Mouse (Mus musculus): ENCODE results near the gene Slc35f1. TPM values are rescaled to one million over a fixed set of nuclear protein-coding genes. Genes with fewer than 3 reads are reported as not detected.
"Not testable (repeated sequence)": the region's sequence is repeated elsewhere in the genome, so short reads cannot be mapped to it uniquely, and the experiment has no call there.

Gene Slc35f1
- total RNA-seq, 2 experiments from 2014 or later, result 0.35 to 0.75 TPM

GRCm38 (mm10) chr10:52779926-52780485, 89.7 kb downstream of the Slc35f1 start:
- no peak for DNase-seq
- intact Hi-C loops (cut with DNase I), result no loop called here

- intact Hi-C loops (cut with DNase I), result no loop called here
- DNase-seq, result no peak
These were observed 96.7 kb downstream of the Slc35f1 start for GRCm38 (mm10) chr10:52787075-52787474.

GRCm38 (mm10) chr10:52791560-52791959, 101.2 kb downstream of the Slc35f1 start:
- no peak for DNase-seq
- intact Hi-C loops (cut with DNase I), result no loop called here

GRCm38 (mm10) chr10:52797454-52797853, 107.1 kb downstream of the Slc35f1 start:
- DNase-seq, result no peak
- intact Hi-C loops (cut with DNase I), result no loop called here

GRCm38 (mm10) chr10:52807808-52808207, 117.5 kb downstream of the Slc35f1 start:
- intact Hi-C loops (cut with DNase I), result no loop called here
- DNase-seq, result no peak

GRCm38 (mm10) chr10:52812861-52813260, 122.5 kb downstream of the Slc35f1 start:
- no peak for DNase-seq
- intact Hi-C loops (cut with DNase I), result no loop called here

- intact Hi-C loops (cut with DNase I), result no loop called here
- no peak for DNase-seq
These were observed 124.0 kb downstream of the Slc35f1 start for GRCm38 (mm10) chr10:52814358-52814757.

GRCm38 (mm10) chr10:52819661-52820060, 129.3 kb downstream of the Slc35f1 start:
- intact Hi-C loops (cut with DNase I), result no loop called here
- no peak for DNase-seq

GRCm38 (mm10) chr10:52822909-52823308, 132.6 kb downstream of the Slc35f1 start:
- DNase-seq, result no peak
- intact Hi-C loops (cut with DNase I), result no loop called here

- intact Hi-C loops (cut with DNase I), result no loop called here
These were observed 135.4 kb downstream of the Slc35f1 start for GRCm38 (mm10) chr10:52825746-52826145.

GRCm38 (mm10) chr10:52840819-52841218, 150.5 kb downstream of the Slc35f1 start:
- no peak for DNase-seq

More at GRCm38 (mm10) chr10:52825746-52826145, 135.4 kb downstream of the Slc35f1 start:
- DNase-seq, result no peak

GRCm38 (mm10) chr10:52851994-52852393, 161.7 kb downstream of the Slc35f1 start:
- DNase-seq, result no peak
- intact Hi-C loops (cut with DNase I), result no loop called here

More at GRCm38 (mm10) chr10:52840819-52841218, 150.5 kb downstream of the Slc35f1 start:
- intact Hi-C loops (cut with DNase I), result no loop called here

- no peak for DNase-seq
- intact Hi-C loops (cut with DNase I), result no loop called here
These were observed 170.5 kb downstream of the Slc35f1 start for GRCm38 (mm10) chr10:52860851-52861250.

- intact Hi-C loops (cut with DNase I), result no loop called here
These were observed 174.6 kb downstream of the Slc35f1 start for GRCm38 (mm10) chr10:52864936-52865335.

GRCm38 (mm10) chr10:52871110-52871509, 180.8 kb downstream of the Slc35f1 start:
- intact Hi-C loops (cut with DNase I), result no loop called here
- no peak for DNase-seq

More at GRCm38 (mm10) chr10:52864936-52865335, 174.6 kb downstream of the Slc35f1 start:
- no peak for DNase-seq

GRCm38 (mm10) chr10:52874133-52874532, 183.8 kb downstream of the Slc35f1 start:
- DNase-seq, result no peak
- intact Hi-C loops (cut with DNase I), result no loop called here

GRCm38 (mm10) chr10:52874712-52875111, 184.4 kb downstream of the Slc35f1 start:
- no peak for DNase-seq

GRCm38 (mm10) chr10:52877263-52878021, 187.1 kb downstream of the Slc35f1 start:
- no peak for DNase-seq
- intact Hi-C loops (cut with DNase I), result no loop called here

More at GRCm38 (mm10) chr10:52874712-52875111, 184.4 kb downstream of the Slc35f1 start:
- intact Hi-C loops (cut with DNase I), result no loop called here

- DNase-seq, result no peak
- intact Hi-C loops (cut with DNase I), result no loop called here
These were observed 187.9 kb downstream of the Slc35f1 start for GRCm38 (mm10) chr10:52878093-52878801.

- intact Hi-C loops (cut with DNase I); DNase-seq: not testable (repeated sequence)
These were observed 206.4 kb downstream of the Slc35f1 start for GRCm38 (mm10) chr10:52896724-52897123.

GRCm38 (mm10) chr10:52904914-52905313, 214.6 kb downstream of the Slc35f1 start:
- intact Hi-C loops (cut with DNase I), result no loop called here
- no peak for DNase-seq

Data from heart, postnatal 36 days (tissue).